Mouse (Mus musculus) spleen, adult 18-20 months (tissue): Measurements from ENCODE around the gene Scai.
"Not testable (repeated sequence)": the region's sequence is repeated elsewhere in the genome, so short reads cannot be mapped to it uniquely, and the experiment has no call there.

Source experiments
- DNase-seq, 2 experiments: peaks; one replicate each; pipeline ENCODE4 v3.0.0; 2022; ENCODE audit warnings: mixed read lengths in 2 of 2

The Scai gene

DNA sequence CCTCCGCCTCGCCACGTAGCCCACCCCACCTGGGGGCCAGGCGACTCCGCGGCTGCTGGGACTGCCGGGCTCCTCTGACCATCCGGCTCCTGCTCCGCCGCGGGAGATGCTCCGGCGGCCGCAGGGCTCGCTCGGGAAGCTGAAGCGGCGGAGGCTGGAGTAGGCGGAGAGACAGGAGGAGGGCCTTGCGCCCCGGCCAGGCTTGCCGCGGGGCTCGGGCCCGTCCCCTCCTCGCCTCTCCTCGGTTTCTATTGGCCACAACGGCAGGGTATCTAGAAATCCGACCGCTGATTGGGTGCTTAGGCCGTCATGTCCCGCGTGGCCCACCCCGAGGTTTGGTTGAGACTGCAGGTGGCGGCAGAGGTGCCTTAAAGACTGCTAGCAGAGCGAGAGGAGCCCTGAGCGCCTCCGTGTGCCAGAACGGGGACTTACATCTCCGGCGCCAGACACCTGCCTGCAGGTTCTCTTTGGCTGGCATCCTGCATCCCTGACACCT is at the start of gene Scai:
Gene Scai, minus strand, starts transcription at position 174 of the 496 bp plus-strand sequence.
- DNase-seq: peak; percentile 94 to 95

DNA sequence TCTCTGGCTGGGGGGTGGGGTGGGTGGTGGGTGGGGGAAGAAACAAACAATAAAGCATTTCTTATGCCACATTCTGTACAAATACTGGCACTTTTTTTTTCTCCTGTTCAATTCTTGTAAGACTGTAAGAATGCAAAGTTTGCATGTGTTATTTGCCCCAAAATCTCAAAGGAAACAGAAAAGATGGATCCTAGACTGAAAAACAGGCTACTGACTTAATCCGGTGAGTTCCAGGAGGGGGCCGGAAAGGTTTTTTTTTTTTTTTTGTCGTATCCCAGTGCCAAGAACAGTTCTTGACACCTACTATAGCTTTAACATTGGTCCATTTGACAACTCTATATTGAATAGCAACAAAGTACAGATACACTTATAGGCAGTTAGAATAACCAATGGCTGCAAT is 36.2 kb upstream of the Scai start:
- no peak for DNase-seq

DNA sequence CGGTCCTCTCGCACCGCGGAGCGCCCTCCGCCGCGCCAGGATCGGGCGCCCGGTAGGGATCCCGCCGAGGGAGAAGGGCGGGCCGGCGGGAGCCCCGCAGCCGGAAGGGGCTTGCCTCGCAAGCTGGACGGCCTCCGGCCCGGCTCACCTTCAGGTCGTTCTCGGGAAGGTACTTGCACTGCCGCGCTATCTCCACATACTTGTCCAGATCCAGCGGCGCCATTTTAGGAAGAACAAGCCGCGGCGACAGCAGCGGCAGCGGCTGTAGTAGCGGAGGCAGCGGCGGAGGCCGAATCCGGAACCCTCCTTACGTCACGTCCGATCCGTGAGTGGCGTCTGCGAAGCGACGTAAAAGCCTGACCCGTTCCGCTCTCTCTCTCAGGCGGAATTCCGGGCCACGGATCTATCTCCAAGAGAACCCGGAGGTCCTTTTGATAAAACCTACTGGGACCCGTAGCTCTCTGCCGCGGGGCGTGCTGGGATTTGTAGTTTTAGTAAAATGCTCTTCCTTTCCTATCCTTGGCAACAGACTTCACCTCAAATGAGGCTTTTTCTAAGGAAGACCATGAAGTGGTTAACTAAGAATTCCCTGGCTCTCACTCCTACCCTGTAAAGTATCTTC is 35.6 kb upstream of the Scai start, which contains the start of gene Ppp6c:
Gene Ppp6c, minus strand, starts transcription at position 433 of the 622 bp plus-strand sequence.
- peak; percentile 85 to 90 for DNase-seq

DNA sequence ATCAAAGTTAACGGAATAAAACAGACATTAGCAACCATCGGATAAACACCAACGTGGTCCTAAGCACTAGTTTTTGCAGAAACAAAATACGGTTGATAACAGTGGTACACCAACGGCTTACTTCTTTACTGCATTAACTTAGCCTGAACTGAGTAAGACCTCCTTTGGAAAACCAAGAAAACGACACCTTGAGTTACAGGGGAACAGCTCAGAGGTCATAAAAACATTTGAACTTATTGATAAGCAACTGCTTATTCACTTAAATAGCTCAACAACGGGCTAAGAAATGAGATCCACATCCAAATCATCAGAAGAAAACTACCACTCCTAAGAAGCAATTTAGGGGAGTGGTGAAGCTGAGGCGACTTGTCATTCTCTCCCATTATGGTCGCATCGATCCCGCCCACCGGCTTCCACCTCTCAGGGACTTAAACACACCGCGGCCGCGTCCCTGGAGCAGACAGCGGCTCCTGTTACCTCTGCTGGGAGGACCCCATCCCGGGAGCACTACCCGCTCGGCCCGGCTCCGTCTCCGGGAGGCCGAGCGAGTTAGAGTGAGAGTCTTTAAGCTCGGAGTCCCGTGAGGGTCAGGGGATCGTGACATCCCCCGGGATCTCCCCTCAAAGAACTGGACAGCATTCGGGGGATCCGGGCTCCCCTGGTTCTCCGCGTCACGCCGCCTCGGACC is 34.9 kb upstream of the Scai start:
- not testable (repeated sequence) for DNase-seq

DNA sequence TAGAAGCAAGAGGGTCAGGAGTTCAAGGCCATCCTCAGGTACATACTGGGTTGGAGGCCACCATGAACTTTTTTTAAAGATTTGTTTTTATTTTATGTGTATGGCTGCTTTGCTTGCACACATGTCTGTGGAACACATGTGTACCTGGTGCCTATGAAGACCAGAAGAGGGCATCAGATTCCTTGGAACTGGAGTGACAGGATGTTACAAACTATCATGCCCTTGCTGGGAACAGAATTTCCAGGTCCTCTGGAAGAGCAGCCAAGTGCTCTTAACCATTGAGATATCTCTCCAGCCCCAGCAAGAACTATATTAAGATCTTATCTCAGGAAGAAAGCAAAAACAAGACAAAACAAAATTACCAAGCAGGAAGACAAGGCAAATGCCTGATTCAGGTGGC is 34.1 kb upstream of the Scai start:
- DNase-seq: no peak

DNA sequence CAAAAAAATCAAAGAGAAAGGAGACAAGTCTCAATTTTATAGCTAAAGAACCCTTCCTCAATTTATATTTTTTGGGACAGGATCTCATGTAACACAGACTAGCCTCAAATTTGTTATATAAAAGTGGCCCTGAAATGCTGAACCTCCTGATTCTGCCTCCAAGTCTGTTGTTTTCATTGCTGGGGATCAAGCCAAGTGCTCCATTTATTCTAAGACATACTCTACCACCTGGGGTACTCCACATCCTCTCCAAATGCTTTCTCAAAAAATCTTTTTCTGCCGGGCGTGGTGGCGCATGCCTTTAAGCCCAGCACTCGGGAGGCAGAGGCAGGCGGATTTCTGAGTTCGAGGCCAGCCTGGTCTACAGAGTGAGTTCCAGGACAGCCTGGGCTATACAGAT is 29.5 kb upstream of the Scai start:
- no peak for DNase-seq

DNA sequence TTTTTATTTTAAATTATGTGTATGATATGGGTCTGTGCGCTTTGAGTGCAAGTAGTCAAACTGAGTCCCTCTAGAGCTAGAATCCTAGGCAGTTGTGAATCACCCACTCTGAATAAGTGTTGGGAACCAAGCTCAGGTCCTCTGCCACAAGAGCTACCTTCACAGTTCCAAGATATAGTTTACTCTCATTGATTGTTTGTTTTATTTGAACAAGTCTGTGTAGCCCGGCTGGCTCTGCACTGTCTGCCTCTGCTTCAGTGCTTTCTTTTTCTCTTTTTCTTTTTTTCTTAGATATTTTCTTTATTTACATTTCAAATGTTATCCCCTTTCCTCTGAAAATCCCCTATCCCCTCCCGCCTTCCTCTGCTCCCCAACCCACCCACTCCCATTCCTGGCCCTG is 28.5 kb upstream of the Scai start:
- no peak for DNase-seq

DNA sequence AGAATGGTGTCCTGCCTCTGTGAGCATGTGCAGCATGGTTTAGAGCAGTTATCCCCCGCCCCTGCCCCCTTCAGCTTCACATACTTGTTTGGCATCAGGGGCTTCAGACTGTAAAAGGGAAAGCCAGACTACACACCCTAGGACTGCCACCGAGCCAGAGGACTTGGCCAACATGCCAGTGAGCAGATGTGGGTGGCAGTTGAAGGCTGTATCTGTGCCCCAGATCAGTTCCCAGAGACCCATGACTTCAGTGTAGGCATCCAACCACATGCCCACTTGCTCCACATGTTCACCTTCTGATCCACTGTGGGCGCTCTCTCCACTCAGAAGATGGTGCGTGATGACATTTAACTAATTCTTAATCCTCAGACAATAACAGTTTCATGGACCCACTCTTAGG is 26.6 kb upstream of the Scai start:
- no peak for DNase-seq

DNA sequence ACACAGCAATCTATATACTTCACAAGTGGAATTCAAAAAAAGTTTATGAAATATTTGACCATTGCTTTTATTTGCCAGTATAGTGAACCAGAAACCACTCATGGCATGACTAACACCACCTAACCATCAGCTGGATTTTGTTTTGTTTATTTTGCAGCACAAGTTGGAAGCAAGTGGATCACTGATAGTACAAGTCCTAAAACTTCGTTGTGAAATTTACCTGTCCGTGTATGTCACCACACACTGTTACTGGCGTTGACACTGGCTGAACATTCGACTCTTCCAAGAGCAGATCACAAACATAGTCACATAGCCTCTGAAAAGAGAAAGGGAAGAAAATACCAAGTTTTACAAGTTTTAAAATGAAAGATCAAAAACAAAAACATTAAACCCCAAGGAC is 20.2 kb upstream of the Scai start:
- DNase-seq: no peak

DNA sequence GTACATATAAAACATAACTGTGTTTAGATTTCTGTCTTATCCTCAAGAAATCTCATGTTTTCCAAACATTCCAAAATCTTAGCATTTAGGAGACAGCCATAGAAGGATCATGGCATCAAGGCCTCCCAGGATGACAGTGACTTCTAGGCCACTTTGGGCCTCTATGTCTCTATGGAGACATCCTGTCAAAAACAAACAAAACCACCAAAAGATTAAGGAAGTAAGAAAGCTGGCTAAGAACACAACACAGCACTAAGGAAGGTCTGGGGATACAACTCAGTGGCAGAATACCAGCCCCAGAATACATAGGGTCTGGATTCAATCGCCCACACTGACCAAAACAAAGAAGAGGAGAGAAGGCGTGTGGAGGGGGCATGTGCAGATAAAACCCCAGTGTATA is 12.8 kb upstream of the Scai start:
- no peak for DNase-seq

DNA sequence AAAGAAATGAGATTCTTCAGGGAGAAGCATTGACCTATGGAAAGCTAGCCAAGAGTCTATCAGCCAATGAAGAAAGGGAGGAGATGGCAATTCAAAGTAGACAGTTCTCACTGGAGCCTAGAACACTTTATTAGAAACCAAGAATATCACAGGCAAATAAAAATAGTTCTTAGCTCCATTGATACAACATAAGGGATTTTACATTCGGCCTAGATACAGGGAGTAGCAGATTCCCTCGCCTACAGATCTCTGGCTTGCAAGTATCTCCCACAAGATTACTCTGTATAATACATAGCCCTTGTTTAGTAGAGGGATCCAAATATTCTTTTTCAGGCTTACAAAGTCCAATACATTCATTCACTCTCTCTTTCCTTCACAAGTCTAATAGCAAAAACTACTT is 4.3 kb upstream of the Scai start:
- no peak for DNase-seq

DNA sequence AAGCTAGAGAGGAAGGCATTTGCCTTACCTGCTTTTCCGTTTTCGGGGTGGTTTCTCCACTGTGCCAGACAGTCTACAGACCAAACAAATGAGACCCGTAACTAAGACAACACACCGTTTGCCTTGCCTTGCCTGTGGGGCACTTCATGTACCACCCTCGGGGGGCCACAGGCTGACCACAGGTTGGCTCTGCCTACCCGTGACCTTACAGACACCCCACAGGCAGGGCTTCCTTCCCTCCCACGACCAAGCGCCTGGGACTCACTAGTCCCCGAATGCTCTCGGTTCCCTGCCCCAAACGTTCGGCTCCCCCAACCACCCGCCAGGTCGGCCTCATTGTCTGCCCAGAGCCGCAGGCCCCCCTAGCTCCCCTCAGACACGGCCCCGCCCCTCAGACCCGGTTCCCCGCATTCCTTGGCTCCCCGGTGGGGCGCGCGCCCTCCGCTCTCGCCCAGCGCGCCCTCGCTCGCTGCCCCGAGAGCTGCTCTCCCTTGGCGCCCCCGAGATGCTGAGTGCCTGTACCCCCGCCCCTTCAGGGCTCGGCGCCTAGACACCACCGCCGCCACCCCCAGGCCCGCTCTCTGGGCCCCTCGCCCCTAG is 473 bp downstream of the Scai start:
- DNase-seq: no peak

DNA sequence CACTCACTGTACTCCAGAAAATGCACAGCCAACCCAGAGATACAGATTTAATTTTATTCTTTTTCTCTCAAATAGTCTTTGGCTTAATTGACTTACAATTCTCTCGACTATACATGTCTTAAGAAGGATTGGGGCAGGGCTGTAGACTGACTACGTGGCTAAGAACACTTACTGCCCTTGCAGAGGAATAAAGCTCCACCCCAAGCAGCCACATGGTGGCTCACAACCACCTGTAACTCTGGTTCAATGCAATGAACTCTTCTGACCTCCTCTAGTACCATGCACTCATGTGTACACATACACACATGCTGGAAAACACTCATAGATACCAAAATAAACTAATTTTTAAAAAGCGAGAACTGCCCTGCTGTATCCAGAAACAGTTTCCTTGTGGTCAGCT is 4.6 kb downstream of the Scai start:
- no peak for DNase-seq

DNA sequence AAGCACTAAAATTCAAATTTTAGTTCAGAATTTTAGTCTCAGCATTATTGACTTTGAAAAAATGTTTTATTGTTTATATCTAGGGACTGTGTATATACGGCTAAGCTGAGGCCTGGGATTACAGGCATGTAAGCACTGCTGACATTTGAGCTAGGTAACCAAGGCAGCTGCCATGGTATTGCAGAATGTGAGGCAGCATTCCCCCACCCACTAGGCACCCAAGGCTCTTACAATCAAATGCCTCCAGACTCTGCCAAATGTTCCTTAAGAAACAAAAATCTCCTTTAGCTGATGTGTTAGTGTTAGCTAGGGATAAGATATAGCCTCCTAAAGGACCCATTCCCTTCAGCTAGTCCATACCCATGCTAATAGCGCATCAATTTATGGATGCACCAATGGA is 6.9 kb downstream of the Scai start:
- DNase-seq: no peak

DNA sequence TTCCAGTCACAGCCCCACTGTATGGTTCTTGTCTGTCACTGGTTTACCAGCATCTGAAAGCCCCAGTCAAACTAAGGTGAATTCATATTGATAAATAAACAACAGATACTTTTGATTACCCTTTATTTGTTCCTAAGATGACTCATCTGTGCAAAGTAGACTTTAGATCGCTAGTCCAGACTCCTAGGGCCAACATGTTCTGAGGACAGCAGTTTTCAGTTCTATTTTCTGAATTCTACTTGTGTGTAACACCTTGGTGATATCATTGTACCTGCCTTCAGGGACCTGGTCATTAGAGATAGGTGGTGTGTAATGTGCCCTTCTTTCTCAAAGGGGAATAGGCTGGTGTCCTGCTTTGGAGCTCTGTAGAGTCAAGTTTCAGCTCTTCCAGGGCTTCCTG is 29.5 kb downstream of the Scai start:
- no peak for DNase-seq

DNA sequence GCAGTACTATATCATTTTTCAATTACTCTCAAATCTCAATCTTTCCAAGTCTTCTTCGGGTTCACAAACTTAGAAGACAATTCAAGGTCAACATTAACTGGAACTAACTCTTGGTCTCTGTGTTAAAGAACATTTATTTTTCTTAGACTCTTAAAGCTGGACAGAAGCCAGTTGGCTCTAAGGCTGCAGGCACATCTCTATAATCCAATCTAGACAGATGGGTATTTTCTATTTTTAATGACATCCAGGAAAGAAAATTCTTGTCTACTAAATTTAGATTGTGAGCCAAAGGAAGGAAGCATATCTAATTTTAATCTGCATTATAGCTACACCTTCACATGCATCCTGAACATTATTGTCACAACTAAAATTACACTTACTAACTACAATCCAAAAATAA is 32.6 kb downstream of the Scai start:
- DNase-seq: no peak

DNA sequence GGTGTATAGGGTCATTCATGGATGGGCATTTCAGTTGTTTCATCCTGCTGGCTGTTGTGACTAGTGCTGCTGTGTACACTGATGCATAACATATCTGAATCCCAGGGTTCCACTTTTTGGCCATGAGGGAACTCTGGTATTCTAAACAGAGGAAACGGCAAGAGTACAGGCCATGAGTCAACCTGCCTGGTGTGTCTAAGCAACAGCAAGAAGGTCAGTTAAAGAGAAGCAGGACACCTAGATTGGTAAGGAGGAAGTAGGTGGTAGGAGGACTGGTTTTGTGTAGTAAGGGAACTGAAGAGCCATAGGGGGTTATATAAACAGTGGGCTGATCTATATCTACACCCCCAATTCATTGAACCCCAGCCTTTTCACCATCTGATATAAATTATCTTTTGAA is 33.7 kb downstream of the Scai start:
- no peak for DNase-seq

DNA sequence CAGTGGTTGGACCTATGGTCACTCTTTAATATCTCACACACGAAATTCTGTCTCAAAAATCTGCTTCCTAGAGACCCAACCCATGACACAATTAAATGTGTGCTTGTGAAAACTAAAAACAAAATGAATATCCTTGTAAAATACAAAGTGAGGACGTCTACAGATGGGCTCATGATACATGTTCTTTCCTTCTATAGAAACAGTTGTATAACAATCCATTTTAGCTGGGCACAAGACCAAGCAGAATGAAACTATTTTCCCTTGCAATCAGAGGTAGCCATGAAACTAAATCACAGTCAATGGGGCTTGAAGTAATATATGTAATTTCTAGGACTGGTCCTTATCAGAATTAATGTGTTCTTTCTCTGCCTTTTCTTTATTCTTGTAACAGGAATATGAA is 39.6 kb downstream of the Scai start:
- DNase-seq: no peak

DNA sequence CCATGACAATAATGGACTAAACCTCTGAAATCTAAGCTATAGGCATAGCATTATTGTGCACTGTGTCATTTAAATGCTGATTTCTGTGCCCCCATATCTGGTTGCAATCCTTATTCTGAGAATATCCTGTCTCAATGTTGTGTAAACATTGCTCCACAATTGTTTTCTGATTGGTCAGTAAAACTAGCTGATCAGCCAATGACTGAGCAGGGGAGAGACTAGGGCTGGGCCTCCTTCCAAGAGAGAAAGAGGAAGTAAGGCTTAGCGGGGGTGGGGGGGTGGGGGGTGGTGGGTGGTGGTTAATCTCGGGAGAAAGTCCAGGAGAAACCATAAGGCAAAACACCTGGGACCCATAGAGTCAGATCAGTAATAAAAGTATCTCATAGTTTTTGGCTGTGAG is 42.5 kb downstream of the Scai start:
- no peak for DNase-seq

DNA sequence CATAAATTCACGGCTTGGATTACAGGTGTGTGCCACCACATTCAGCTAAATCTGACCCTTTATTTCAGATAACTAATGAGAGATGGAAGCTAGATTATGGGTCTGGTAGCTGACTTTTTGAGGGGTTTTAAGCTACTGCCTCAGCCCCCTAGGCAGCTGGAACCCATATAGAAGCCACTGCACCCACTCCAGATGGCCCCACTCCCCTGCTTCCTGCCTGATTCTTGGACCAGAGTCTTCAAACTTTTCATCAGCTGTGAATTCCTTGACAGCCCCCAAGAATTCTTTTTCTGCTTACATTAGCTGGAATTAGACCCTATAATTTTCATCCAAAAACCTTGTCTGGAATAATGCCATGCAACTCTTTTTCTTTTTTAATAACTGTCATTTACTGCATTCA is 44.1 kb downstream of the Scai start:
- DNase-seq: no peak

DNA sequence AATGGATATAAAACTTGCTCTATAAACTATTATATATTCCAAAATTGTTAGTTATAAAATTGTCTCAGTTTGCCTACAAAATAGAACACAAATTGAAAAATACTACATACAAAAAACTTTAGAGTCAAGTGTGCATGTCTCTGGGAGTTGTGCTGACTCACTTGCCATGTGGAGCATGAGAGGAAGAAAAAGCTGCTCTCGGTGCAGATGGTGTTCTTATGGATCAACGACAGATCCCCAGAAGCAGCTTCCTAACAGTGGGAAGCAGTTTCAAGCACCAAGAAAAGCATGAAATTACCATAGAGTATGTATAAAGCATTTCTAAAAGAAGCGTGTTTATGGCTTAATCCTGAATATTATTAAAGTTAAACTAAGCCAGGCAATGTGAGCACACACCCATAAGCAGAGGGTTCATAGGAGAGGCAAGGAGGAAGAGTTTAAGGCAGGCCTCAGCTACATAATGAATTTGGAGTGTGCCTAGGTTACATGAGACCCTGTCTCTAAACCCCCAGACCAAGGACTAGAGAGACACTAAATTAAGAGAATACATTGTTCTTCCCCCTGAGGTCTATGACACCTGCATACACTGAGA is 48.1 kb downstream of the Scai start:
- no peak for DNase-seq

DNA sequence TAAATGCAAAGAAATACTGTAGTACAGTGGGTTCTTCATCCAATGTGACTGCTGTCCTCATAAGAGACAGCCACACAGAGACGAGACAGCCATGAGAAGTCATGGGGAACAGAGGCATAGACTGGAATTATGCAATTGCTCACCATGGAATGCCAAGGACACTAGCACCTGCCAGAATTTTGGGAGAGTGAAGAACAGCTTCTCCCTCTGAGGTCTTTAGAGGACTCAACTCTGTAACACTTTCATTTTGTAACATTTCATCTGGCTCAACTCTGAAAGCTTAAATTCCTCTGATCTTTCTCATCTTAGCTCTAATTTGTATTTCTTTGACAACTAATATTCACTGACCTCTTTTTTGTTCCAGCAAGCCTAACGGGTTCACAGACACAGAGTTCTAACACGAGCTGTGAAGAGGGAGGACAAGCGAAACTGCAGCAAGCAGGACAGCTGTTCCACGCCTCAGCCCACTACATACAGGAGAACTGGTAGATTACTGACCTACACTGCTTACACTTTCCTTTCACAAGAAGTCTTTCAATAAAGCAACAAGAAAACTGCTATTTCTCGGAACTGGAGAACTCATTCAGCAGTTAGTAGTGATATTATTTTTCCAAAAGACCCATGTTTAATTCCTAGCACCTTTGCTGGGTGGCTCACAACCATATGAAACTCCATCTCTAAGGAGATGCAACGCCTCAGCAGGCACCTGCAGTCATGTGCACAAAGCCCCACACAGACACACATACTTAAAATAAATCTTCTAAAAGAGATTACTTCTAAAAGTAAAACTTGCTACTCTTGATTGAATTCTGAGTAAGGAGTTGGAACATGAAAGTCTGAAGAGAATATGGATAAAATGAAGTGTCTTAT is 49.7 kb downstream of the Scai start:
- DNase-seq: no peak
